Mouse (Mus musculus): ENCODE results near the gene Prmt8. TPM values are rescaled to one million over a fixed set of nuclear protein-coding genes. Genes with fewer than 3 reads are reported as not detected.

Prmt8 gene
- polyA plus RNA-seq, 1 experiment = 2.1 TPM

DNA sequence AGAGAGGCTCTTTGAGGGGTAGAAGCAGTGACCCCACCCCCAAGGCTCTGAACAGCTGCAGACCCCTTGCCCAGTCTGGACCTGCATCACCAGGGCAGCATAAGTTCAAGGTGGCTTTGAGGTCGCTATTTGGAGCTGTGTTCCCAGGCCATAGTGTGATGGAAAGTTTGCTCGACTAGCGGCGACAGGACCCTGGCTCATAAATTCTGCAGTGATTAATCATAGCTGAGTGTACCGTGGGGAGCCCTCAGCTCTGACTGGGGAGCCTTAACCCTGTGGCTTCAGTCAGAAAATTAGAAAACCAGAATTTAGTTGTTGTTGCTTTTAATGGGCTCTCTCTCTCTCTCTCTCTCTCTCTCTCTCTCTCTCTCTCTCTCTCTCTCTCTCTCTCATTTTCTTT lies 54.4 kb downstream of the Prmt8 start:
- no peak overlapping the region for H3K4me3 ChIP-seq (replicated peaks; ENCODE audit: extremely low read depth, low read depth, low read length)
- WGBS = 56% methylated on average over 5 of the region's 5 CpGs
- H3K4me1 ChIP-seq (ENCODE audit: control insufficient read depth, insufficient read depth, low read length) = no peaks in the 10 kb centered on the region
- DNase-seq = no peak
- TF ChIP-seq CTCF (IDR thresholded peaks at IDR 0.05; ENCODE audit: insufficient read depth, low read length) = no peak
- no peak for TF ChIP-seq POLR2A (IDR thresholded peaks at IDR 0.05; ENCODE audit: borderline replicate concordance, extremely low read depth, low read depth, low read length)

DNA sequence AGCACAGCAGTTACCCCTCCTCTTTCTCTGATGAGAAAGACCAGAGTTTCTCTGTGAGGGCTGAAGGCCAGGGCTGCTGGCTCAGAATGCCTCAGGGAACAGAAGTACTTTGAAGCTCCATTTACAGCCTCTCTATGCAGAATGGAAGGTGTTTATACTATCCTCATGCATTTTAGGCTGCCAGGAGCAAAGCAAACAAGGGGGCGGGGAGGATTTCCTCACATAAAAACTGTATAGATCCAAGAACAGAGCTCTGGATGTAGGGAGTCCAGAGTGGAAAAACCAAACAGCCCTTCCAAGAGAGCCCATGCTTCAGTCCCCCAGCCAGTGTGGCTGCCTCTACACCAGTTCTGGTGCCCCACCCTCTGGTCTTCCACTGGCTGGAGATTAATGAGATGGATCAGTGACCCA lies 61.0 kb downstream of the Prmt8 start:
- no peaks in the 10 kb centered on the region for H3K4me1 ChIP-seq (ENCODE audit: control insufficient read depth, insufficient read depth, low read length)
- no peak overlapping the region for H3K4me3 ChIP-seq (replicated peaks; ENCODE audit: extremely low read depth, low read depth, low read length)
- TF ChIP-seq CTCF (IDR thresholded peaks at IDR 0.05; ENCODE audit: insufficient read depth, low read length) = no peak
- no peak for TF ChIP-seq POLR2A (IDR thresholded peaks at IDR 0.05; ENCODE audit: borderline replicate concordance, extremely low read depth, low read depth, low read length)
- DNase-seq = no peak
- WGBS = 50% methylated on average over 1 of the region's 1 CpGs

DNA sequence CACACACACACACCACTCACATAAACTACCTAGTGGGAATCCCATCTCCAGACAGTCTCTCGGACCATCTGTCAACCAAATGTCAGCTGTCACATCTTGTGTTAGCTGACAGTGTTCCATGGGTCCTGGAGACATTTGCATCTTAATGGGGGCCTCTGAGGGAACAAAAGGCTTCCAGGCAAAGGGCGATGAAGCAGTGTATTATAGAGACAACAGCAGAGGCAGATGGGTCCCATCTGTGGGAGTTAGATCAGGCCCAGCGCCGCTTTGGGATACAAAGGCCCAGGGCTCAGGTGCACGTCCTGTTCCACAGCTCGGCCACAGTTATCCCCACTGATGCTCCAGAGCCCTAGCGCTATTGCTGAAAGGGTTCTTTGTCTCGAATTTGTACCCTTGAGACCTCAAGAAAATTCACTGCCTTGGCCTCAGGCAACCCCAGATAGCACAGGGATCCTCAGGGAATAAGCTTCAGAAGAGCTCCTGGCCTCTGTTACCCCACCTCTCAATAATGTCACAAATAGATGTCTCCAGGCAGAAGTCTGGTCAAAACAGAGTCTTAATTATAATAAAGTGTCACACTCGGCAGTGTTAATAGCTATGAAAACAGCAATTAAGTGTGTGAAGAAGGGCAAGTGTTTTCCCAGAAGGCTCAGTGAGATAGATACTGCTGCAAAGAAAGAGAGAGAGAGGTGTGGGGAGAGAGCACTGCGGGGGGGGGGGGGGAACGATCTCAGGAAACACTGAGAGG lies 68.1 kb downstream of the Prmt8 start:
- no peak for DNase-seq
- 54% methylated on average over 11 of the region's 11 CpGs for WGBS
- Histone ChIP-seq H3K4me1 (ENCODE audit: control insufficient read depth, insufficient read depth, low read length) (no peaks in the 10 kb centered on the region), H3K4me3 (replicated peaks; ENCODE audit: extremely low read depth, low read depth, low read length) (no peak overlapping the region)
- TF ChIP-seq POLR2A (IDR thresholded peaks at IDR 0.05; ENCODE audit: borderline replicate concordance, extremely low read depth, low read depth, low read length) (no peak), CTCF (IDR thresholded peaks at IDR 0.05; ENCODE audit: insufficient read depth, low read length) (no peak)

DNA sequence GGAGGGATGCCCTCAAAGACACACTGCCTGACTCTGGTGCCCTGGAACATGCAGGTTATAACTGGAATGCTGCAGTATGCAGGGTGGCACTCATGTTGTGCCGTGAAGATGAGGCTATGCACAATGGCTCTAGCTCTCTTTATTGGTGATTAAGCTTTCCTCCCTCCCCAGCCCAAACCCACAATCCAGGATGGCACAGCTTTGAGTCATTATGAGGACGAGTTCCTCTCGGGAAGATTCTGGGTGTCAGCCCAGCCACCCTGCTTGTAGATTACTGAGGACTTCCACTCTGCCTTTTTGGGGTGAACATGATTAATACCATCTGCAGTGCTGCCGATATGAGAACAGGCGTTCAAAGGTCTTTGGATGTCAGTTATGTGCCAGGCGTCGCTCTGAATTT lies 75.6 kb downstream of the Prmt8 start:
- no peak for TF ChIP-seq POLR2A (IDR thresholded peaks at IDR 0.05; ENCODE audit: borderline replicate concordance, extremely low read depth, low read depth, low read length)
- no peak for TF ChIP-seq CTCF (IDR thresholded peaks at IDR 0.05; ENCODE audit: insufficient read depth, low read length)
- Histone ChIP-seq H3K4me1 (ENCODE audit: control insufficient read depth, insufficient read depth, low read length) (no peaks in the 10 kb centered on the region), H3K4me3 (replicated peaks; ENCODE audit: extremely low read depth, low read depth, low read length) (no peak overlapping the region)
- no peak for DNase-seq
- WGBS = 86% methylated on average over 7 of the region's 7 CpGs

DNA sequence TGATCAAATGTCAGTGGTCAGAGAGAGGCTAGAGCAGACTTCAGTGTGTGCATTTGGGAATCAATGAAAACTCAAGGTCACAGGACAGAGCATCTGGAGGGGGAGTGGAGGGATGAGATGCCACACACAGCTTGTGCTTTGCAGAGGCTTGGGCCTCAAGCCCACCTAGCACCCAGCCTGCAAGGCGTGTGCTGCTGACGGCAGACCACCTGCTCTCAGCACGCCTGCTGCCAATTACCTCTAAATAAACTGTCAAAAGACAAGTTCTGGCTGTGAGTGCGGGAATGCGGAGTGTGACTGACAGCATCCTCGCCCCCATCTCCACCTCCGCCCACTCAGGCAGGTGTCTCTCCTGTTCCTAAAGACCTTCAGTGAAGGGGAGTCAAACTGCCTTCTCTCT lies 77.0 kb downstream of the Prmt8 start:
- no peak overlapping the region for H3K4me3 ChIP-seq (replicated peaks; ENCODE audit: extremely low read depth, low read depth, low read length)
- TF ChIP-seq POLR2A (IDR thresholded peaks at IDR 0.05; ENCODE audit: borderline replicate concordance, extremely low read depth, low read depth, low read length) (no peak), CTCF (IDR thresholded peaks at IDR 0.05; ENCODE audit: insufficient read depth, low read length) (no peak)
- no peak for DNase-seq
- no peaks in the 10 kb centered on the region for H3K4me1 ChIP-seq (ENCODE audit: control insufficient read depth, insufficient read depth, low read length)
- WGBS = 49% methylated on average over 7 of the region's 7 CpGs

DNA sequence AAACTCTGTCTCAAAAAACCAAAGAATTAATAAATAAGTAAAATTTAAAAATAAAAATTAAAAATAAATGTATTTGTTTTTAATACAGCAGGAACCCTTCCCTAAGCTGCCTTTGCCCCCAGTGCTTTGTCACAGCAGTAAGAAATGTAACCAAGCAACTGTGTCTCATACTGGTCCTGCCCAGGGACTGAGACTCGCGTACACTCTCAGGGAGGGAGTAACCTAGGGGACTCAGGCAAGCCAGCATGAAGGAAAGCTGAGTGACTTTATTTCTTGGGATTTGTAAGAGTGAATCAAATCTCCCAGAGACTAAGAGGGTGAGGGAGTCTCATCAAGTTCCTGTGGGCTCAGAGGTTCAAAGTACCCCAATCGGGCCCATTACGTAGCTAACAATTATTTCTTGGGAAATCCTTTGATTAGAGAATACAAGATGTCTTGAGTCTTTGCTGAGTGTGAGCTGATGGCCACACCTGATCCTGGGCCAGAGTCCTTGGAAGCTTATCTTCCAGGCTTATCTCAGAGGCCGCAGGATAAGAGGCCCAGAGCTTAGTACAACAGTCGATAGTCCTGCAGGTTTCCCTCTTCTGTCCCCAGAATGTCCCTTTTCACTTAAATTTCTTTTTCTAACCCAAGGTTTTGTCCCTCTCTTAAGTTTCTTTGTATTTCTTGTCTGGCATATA lies 82.0 kb downstream of the Prmt8 start:
- Histone ChIP-seq H3K4me1 (ENCODE audit: control insufficient read depth, insufficient read depth, low read length) (no peaks in the 10 kb centered on the region), H3K4me3 (replicated peaks; ENCODE audit: extremely low read depth, low read depth, low read length) (no peak overlapping the region)
- DNase-seq = no peak
- no peak for TF ChIP-seq POLR2A (IDR thresholded peaks at IDR 0.05; ENCODE audit: borderline replicate concordance, extremely low read depth, low read depth, low read length)
- TF ChIP-seq CTCF (IDR thresholded peaks at IDR 0.05; ENCODE audit: insufficient read depth, low read length) = no peak
- 67% methylated on average over 6 of the region's 6 CpGs for WGBS

DNA sequence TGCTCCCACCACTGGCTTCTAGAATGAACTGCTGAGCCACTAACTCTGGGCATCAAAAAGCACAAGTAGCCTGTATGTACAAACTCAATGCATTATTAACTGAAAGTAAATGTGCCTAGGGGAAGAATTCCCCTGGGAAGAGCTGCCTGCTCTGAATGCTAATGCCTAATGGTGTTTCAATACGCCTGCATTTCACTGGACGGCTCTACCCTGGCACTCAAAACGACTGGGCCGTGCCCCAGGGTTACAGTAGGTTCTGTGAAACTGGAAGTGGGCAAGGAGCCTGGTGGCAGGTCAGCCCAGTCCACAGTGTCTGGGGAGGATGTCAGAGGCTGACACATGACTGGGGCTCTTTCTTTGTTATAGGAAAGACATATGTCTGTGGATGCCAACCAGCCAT lies 84.3 kb downstream of the Prmt8 start:
- 68% methylated on average over 4 of the region's 4 CpGs for WGBS
- Histone ChIP-seq H3K4me3 (replicated peaks; ENCODE audit: extremely low read depth, low read depth, low read length) (no peak overlapping the region), H3K4me1 (ENCODE audit: control insufficient read depth, insufficient read depth, low read length) (no peaks in the 10 kb centered on the region)
- DNase-seq = no peak
- TF ChIP-seq POLR2A (IDR thresholded peaks at IDR 0.05; ENCODE audit: borderline replicate concordance, extremely low read depth, low read depth, low read length) = no peak
- no peak for TF ChIP-seq CTCF (IDR thresholded peaks at IDR 0.05; ENCODE audit: insufficient read depth, low read length)

DNA sequence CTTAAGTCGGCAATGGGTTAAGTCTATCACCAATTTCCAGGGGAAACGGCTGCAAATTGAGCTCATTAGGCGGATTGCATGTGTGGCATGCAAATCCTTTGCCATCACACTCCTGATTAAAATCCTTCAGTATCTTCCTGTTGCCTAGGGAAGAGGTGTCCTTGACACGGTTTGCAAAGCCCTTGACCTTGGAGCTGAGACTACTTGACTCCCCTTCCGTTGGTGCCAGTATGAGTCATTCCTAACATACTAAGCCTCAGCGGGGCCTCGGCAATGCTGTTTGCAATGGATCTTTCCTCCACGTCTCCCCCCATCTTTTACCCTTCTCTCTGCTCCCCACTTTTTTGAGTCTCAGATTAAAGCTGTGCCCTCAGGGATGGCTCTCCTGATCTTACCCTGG lies 85.7 kb downstream of the Prmt8 start:
- DNase-seq = peak; percentile 38
- WGBS = 30% methylated on average over 8 of the region's 8 CpGs
- no peaks in the 10 kb centered on the region for H3K4me1 ChIP-seq (ENCODE audit: control insufficient read depth, insufficient read depth, low read length)
- H3K4me3 ChIP-seq (replicated peaks; ENCODE audit: extremely low read depth, low read depth, low read length) = no peak overlapping the region
- TF ChIP-seq POLR2A (IDR thresholded peaks at IDR 0.05; ENCODE audit: borderline replicate concordance, extremely low read depth, low read depth, low read length) (no peak), CTCF (IDR thresholded peaks at IDR 0.05; ENCODE audit: insufficient read depth, low read length) (no peak)

DNA sequence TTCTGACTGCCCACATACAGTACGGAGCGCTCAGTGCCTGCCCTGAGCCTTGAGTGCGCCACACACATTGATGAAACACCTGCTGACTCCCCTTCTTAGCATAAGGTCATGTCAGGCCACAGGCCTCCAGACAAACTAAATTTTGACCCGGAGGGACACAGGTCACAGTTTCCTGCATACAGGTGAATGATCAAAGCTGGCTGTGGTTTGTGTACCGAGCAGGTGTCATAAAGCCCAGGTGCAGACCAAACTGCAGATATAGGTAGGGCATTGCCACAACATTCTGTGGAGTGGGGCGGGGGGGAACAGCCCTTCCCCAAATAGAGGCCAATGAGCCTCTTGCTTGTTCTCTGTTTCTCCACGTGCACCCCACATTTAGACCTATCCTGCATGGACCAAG lies 88.5 kb downstream of the Prmt8 start:
- Histone ChIP-seq H3K4me3 (replicated peaks; ENCODE audit: extremely low read depth, low read depth, low read length) (no peak overlapping the region), H3K4me1 (ENCODE audit: control insufficient read depth, insufficient read depth, low read length) (no peaks in the 10 kb centered on the region)
- no peak for DNase-seq
- 90% methylated on average over 7 of the region's 7 CpGs for WGBS
- TF ChIP-seq POLR2A (IDR thresholded peaks at IDR 0.05; ENCODE audit: borderline replicate concordance, extremely low read depth, low read depth, low read length) = no peak
- TF ChIP-seq CTCF (IDR thresholded peaks at IDR 0.05; ENCODE audit: insufficient read depth, low read length) = no peak

DNA sequence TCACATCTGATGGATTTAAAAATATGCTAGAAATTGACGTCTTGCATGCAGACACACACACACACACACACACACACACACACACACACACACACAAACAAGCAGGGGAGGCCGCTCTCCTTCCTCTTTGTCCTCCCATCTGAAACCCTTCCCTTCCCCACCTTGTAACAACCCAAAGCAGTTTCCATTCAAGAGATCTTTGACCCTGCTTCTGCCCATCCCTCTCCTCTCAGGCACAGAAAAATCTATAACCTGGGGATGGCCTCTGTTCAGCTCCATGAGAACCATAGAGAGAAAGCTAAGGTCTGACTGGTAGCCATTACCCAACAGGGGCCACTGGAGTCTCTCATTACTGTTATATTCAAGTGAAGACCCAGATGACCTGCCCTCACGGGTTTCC lies 90.3 kb downstream of the Prmt8 start:
- H3K4me1 ChIP-seq (ENCODE audit: control insufficient read depth, insufficient read depth, low read length) = no peaks in the 10 kb centered on the region
- no peak for TF ChIP-seq CTCF (IDR thresholded peaks at IDR 0.05; ENCODE audit: insufficient read depth, low read length)
- no peak for TF ChIP-seq POLR2A (IDR thresholded peaks at IDR 0.05; ENCODE audit: borderline replicate concordance, extremely low read depth, low read depth, low read length)
- WGBS = 76% methylated on average over 3 of the region's 3 CpGs
- no peak overlapping the region for H3K4me3 ChIP-seq (replicated peaks; ENCODE audit: extremely low read depth, low read depth, low read length)
- DNase-seq = no peak

Measured in lung, adult 2 months (tissue).